Mouse (Mus musculus): ENCODE data around the gene Ralgapa2.

GRCm38 (mm10) chr2:146259787-146260560 is 252.2 kb downstream of the Ralgapa2 start:
- TF ChIP-seq CTCF (IDR thresholded peaks at IDR 0.05; ENCODE audit: borderline replicate concordance, insufficient read depth, low read depth, low read length) (no peak), POLR2A (IDR thresholded peaks at IDR 0.05; ENCODE audit: borderline replicate concordance, insufficient read depth, low read length) (no peak)

All from cerebellum, adult 2 months (tissue).